Mouse (Mus musculus): Measurements from ENCODE around the gene Per2.

- TF ChIP-seq CTCF (IDR thresholded peaks at IDR 0.05), result no peak
- no peak for TF ChIP-seq EP300 (IDR thresholded peaks at IDR 0.05)
These were observed 32.7 kb downstream of the Per2 start for GRCm38 (mm10) chr1:91426397-91426796.
